Mouse (Mus musculus) liver, adult (tissue): ENCODE measurements around the gene Arhgap8.

ENCODE experiments used
- GATA4 ChIP-seq: IDR thresholded peaks from 2 replicates; pipeline ENCODE4 v1.6.1; 2014; ENCODE audit warnings: mild to moderate bottlenecking, low read length; ENCODE audit not compliant: insufficient replicate concordance

The Arhgap8 gene

DNA sequence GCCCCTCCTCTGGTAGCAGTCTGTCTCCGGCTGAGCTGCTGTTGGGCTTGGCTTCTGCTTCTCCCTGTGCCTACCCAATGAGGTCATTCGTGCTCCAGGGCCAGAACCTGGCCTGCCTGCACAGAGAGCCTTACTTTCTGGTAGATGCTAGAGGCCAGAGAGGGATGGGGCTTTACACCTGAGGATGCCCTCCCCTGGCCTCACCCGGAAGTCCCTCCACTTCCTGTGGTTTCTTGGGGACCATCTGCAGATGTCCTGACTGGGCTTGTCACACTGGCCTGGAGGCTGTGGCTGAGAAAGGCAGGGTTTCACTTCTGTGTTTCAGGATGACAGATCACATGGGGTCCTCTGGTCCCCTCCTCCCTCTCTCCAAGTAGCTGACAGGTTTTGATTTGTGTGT is 34.4 kb upstream of the Arhgap8 start:
- TF ChIP-seq GATA4 = no peak

- no peak for TF ChIP-seq GATA4
Measured at GRCm38 (mm10) chr15:84687904-84688303, 31.9 kb upstream of the Arhgap8 start.

DNA sequence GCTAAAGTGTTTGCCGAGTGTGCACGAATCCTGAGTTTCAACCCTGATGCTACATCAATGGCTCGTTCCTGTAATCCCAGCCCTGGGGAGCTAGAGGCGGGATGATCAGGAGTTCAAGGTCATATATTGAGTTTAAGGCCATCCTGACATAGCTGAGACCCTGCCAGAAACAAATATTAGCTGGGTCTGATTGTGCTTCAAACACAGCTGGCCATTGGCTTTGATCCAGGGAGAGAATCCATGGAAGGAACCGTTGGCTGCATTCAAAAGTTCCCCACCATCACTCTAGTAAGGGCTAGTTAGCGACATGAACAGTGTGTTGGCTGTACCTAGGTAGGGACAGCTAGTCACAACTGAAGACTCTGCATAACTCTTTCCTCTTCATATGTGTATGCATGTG is 30.5 kb upstream of the Arhgap8 start:
- TF ChIP-seq GATA4 = no peak

DNA sequence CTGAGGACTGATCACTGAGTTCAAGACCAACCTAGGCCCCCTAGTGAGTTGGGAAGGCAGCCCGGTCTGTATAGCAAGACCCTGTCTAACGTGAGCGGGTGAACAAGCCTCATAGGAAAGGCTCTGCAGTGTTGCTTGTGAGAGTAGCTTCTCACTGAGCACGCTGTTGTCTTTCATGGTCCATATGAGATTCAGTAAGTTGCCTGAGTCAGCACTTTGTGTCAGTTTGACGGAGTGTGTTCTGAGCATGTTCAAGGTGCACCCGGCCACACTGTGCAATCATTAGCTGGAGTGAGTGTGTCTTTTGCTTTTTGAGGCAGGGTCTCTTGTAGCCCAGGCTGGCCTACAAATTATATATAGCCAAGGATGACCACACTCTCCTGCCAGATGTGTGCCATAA is 28.3 kb upstream of the Arhgap8 start:
- TF ChIP-seq GATA4 = no peak

DNA sequence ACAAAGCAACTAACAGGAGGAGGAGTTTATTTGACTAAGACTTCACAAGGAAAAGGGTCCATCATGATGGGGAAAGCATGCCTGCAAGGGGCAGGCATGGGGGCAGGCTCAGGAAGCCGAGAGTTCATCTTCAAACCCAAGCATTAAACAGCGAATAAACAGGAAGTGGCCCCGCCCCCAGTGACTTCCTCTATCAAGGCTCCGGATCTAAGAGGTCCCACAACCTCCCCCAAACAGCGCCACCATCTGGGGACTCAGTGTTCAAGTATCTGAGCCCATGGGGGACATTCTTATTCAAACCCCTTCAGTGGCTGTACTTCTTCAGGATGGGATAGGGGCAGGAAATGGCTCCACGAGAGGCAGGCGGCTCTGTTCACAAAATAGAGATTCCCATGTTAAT is 27.2 kb upstream of the Arhgap8 start:
- TF ChIP-seq GATA4 = no peak

- TF ChIP-seq GATA4 = no peak
Measured at GRCm38 (mm10) chr15:84696021-84696420, 23.8 kb upstream of the Arhgap8 start.

DNA sequence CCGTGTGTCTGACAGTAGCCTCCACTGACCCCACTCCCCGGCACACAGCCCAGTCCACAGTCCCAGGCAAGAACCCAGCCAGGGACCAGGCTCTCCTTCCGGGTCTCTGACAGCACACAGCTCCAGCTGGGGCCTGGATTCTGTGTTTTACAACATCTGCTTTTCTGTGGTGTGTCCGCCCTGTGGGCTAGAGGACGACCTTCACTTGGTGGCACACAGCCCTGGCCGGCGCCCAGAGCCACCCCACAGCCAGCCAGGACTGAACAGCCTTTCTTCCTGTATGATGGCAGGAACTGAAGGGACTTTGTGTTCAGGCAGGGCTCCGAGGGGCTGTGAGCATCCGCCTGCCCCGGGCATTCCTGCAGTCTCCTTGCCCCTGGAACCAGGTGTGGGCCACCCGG is 22.2 kb upstream of the Arhgap8 start:
- TF ChIP-seq GATA4 = no peak

- no peak for TF ChIP-seq GATA4
Measured at GRCm38 (mm10) chr15:84698189-84698588, 21.7 kb upstream of the Arhgap8 start.

GRCm38 (mm10) chr15:84700147-84700794 is 19.6 kb upstream of the Arhgap8 start:
- TF ChIP-seq GATA4 = no peak

DNA sequence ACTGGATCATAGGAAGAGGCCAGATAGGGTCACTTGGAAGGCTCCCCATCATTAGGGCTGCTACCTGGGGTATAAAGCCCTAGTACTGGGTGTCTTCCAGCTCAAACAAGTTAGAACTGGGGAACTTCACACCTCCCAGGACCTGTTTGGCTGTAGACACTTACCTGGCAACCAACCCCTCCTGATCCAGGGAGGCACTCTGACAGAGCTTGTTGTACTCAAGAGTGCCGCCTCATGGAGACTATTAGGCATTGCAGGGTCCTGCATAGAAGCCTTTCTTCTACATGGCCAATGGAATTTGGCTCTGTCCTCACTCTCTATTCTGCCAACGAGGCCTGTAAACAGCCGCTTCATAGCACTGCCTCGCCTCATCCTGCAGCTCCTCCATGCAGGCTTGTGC is 17.9 kb upstream of the Arhgap8 start:
- no peak for TF ChIP-seq GATA4

- TF ChIP-seq GATA4 = no peak
Measured at GRCm38 (mm10) chr15:84702391-84703345, 17.2 kb upstream of the Arhgap8 start.

DNA sequence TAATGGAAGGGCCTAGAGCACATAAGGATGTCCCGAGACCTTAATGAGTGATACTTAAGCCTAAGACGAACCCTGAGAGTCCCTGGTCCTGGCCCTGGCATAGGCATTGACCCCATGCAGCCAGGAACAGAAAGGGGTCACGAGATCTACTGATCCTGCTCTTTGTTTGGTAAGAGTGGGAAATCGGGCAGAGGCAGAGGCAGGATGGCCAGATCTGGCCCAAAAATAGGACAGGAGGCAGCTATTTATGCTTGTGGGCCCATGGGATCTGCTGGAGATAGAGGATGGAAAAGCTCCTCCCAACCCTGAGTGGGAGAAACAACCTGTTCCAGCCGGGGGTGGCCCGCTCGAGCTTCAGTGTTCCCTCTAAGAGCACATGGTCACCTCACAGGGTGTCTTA is 15.9 kb upstream of the Arhgap8 start:
- no peak for TF ChIP-seq GATA4

DNA sequence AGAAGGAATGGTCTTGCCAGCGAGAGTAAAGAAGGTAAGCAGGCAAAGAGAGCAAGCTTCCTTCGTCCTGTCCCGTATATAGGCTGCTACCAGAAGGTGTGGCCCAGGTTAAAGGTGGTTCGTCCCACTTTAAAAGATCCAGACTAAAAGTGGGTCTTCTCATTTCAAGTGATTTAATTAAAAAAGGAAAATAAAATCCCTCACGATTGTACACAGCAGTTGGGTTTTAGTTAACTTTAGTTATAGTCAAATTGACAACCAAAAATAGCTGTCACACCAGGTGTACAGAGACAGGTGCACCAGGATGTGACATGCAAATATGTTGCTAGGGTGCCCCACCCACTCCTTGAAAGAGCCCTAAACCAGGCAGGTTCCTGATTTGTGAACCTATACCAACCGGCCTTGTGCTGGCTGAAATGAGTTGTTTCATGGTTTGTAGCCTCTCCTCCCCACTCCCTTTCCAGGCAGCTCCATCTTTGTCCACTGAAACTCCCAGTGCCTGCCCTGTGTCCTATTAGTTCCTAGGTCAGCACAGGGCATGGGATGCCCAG is 14.4 kb upstream of the Arhgap8 start:
- TF ChIP-seq GATA4 = no peak

DNA sequence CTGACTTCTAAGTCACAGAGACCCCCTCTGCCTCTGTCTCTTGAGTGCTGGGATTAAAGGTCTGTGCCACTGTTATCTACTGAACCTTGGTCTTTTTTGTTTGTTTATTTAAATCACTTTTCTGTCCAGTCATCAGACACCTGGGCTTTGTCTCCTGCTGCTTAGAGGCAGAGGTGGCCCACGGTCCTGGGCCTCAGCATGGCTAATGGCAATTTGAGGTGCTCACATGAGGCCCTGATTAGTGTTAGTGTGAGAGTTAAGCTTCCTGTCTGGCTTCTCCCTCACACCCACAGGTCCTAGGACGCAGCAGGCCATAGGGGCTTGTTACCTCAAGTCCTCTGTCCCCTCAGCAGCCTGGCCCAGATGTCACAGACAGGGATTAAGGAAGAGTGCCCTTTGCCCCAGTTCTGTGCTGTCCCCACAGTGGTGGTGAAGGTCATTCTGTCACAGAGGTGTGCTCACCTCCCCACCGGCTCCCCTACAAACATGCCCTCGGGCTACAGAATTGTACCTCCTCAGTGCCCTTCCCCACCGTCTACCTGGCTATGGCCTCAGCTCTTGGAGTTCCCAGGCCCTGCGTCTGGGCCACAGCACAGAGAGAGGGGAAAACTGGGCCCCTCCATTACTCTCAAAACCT is 12.8 kb upstream of the Arhgap8 start:
- no peak for TF ChIP-seq GATA4

GRCm38 (mm10) chr15:84712566-84713405 is 7.1 kb upstream of the Arhgap8 start:
- no peak; the same call in 1 of the 2 replicates for TF ChIP-seq GATA4
